Mouse (Mus musculus): ENCODE results near the gene Lamtor1.

The Lamtor1 gene

GRCm38 (mm10) chr7:101905561-101906286 lies at the start of gene Lamtor1:
Gene Lamtor1 (plus strand): TSS chr7:101905904.
- in situ Hi-C loops (cut with MboI; ENCODE audit: unreplicated experiment in 2 of 2) = no loop called here

GRCm38 (mm10) chr7:101857094-101857493 lies 48.6 kb upstream of the Lamtor1 start, which contains the start of gene Folr2:
Gene Folr2 (minus strand): TSS chr7:101857194.
- in situ Hi-C loops (cut with MboI; ENCODE audit: unreplicated experiment in 2 of 2) = loop anchor here in 1 of 2 experiments (25.0 kb wide), 1 partner anchor 195 kb away; the partner anchor contains the start of gene Clpb

DNA sequence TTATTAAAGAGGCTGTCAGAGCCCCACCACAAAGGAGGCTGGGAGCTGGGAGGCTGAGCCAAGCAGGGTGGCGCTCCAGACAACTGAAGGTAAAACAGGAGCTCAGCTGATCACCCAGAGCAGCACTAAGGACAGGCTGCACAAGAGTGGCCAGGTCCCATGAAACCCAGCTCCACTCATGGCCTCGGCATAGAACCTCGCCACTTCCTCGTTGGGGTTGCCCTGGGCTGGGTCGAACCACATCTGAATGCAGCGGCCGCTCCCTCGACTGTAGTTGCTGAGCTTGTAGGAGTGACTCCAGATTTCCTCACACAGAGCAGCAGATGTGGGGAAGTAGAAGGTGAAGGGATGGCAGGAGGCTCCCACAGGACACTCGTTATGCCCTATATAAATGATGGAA lies 47.3 kb upstream of the Lamtor1 start:
- in situ Hi-C loops (cut with MboI; ENCODE audit: unreplicated experiment in 2 of 2) = loop anchor here in 1 of 2 experiments (25.0 kb wide), 1 partner anchor 196 kb away; the partner anchor contains the start of gene Clpb

DNA sequence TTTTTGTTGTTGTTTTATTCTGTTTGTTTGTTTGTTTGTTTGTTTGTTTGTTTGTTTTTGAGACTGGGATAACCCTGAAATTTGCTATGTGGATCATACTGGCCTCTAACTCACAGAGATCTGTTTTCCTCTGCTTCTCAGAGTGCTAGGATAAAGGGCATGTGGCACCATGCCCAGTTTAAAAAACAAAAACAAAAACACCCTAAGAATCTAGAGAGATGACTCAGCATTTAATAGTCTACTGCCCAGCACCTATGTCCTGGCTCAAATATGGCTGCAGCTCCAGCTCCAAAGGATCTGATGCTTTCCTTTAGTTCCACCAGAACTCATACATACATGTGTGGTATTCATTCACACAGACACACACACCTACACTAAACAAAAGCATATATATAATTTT lies 44.7 kb upstream of the Lamtor1 start:
- in situ Hi-C loops (cut with MboI; ENCODE audit: unreplicated experiment in 2 of 2) = loop anchor here in 1 of 2 experiments (25.0 kb wide), 1 partner anchor 199 kb away; the partner anchor contains the start of gene Clpb

GRCm38 (mm10) chr7:101862291-101862690 lies 43.4 kb upstream of the Lamtor1 start:
- in situ Hi-C loops (cut with MboI; ENCODE audit: unreplicated experiment in 2 of 2) = loop anchor here in 1 of 2 experiments (25.0 kb wide), 1 partner anchor 200 kb away; the partner anchor contains the start of gene Clpb

GRCm38 (mm10) chr7:101863415-101863814 lies 42.3 kb upstream of the Lamtor1 start, which contains the start of gene Anapc15:
Gene Anapc15 (plus strand): TSS chr7:101863715.
- in situ Hi-C loops (cut with MboI; ENCODE audit: unreplicated experiment in 2 of 2) = loop anchor here in 1 of 2 experiments (25.0 kb wide), 1 partner anchor 201 kb away; the partner anchor contains the start of gene Clpb

DNA sequence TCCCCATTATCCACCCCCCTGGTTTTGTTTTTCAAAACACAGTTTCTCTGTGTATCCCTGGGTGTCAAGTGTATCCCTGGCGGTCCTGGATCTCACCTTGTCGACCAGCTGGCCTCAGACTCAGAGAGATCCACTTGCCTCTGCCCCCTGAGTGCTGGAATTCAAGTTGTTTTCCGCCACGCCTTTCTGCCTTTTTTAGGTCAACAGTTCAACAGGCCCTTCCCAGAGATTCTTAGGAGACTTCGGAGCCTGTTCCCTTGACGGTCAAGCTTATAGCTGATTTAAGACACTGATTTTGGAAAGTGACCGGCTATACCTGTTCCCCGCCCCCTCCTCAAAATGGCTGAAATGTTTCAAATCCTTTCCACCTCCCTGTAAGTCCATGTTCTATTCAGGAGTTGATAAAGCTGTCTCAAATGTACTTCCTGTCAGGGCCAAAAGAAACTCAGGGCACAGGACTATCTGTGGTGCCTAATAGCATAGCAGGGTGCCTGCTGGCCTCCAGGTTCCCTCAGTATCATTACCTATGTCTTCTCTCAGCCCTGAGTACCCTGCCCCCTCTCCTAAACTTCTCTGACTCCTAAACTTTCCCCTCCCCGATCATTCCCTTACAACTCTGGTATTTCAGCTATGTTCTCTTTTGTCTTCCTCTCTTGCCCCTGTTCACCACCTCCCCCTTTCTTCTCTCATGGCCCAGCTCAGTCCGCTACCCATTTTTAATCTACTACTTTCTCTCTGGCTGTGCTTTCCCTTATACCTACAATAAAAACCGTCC lies 39.0 kb upstream of the Lamtor1 start:
- in situ Hi-C loops (cut with MboI; ENCODE audit: unreplicated experiment in 2 of 2) = loop anchor here in 1 of 2 experiments (25.0 kb wide), 1 partner anchor 204 kb away; the partner anchor contains the start of gene Clpb

DNA sequence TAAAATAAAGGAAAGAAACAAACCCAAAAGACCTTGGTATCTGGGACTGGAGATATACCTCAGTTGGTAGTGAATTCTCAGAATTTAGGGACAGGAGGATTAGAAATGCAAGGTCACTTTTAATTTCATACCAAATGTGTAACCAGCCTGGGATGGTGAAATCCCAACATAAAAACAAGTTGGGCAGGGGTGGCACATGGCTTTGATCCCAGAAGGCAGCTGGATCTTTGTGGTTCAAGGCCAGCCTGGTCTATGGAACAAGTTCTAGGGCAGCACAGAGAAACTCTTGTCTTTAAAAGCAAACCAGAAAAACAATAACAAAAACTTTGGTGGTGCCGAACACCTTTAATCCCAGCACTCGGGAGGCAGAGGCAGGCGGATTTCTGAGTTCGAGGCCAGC lies 38.2 kb upstream of the Lamtor1 start:
- in situ Hi-C loops (cut with MboI; ENCODE audit: unreplicated experiment in 2 of 2) = loop anchor here in 1 of 2 experiments (25.0 kb wide), 1 partner anchor 205 kb away; the partner anchor contains the start of gene Clpb

DNA sequence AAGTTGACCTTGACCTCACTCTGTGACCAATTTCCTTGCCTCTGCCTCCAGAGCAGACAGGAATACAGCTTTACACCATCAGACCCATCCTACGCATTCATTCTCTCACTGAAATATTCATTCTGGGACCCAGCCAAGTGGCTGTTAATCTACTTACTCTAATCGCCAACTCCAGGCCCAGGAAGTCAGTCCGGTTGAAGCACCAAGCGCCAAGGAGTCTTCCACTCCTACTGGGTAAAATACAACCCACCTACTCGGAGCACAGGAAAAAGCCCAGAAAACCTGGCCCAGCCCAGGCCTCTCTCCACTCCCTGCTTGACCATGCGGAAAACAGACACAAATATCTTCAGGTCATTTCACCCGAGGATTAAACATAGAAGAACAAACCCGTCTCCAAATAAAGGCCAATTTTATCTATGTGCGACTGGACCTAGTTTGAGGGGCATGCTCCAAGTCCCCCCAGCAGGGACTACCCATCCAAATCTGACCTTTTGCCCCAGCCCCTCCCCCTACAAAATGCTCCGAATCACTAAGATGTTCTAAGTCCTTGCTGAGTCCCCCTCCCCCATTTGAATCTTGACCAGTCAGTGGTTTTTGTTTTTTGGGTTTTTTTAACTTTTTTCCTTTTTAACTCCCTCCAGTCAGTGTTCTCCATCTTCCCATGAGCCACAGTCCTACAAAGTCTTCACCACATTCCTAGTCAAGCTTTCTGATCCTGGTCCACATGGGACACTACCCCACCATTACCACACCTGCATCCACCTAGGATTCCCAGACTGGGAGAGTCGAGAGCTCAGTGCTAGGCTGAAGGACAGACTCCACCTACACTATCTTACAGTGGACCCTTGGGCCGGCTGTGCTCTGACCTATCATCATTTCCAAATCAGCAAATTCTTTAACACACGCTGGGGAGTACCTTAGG lies 37.2 kb upstream of the Lamtor1 start:
- in situ Hi-C loops (cut with MboI; ENCODE audit: unreplicated experiment in 2 of 2) = loop anchor here in 1 of 2 experiments (25.0 kb wide), 1 partner anchor 206 kb away; the partner anchor contains the start of gene Clpb

- in situ Hi-C loops (cut with MboI; ENCODE audit: unreplicated experiment in 2 of 2) = loop anchor here in 1 of 2 experiments (25.0 kb wide), 1 partner anchor 207 kb away; the partner anchor contains the start of gene Clpb
Measured at GRCm38 (mm10) chr7:101869163-101869500, 36.6 kb upstream of the Lamtor1 start.

DNA sequence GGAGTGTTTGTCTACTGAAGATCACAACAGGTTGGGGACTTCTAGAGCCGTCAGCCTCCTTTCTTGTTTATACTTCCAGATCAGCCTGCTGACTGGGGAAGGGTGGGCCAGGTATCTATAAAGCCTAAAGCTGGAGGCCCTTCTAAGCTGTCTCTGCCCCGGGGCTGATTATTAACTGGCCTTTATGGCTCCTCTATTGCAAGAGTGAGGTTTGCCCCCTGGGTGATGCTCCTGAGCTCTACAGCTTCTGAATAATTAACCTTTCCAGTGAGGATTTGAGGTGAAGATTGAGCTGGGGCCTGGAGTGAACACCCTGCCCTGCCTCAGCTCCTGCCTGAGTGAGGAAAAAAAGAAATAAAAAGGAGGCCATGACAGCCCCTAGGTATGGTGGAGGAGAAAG lies 35.1 kb upstream of the Lamtor1 start, which contains the start of gene Folr1:
Folr1 (minus strand) TSS at position 160 of the 400 bp plus-strand sequence.
- in situ Hi-C loops (cut with MboI; ENCODE audit: unreplicated experiment in 2 of 2) = loop anchor here in 1 of 2 experiments (25.0 kb wide), 1 partner anchor 208 kb away; the partner anchor contains the start of gene Clpb

GRCm38 (mm10) chr7:101871296-101871695 lies 34.4 kb upstream of the Lamtor1 start:
- in situ Hi-C loops (cut with MboI; ENCODE audit: unreplicated experiment in 2 of 2) = loop anchor here in 1 of 2 experiments (25.0 kb wide), 1 partner anchor 209 kb away; the partner anchor contains the start of gene Clpb

DNA sequence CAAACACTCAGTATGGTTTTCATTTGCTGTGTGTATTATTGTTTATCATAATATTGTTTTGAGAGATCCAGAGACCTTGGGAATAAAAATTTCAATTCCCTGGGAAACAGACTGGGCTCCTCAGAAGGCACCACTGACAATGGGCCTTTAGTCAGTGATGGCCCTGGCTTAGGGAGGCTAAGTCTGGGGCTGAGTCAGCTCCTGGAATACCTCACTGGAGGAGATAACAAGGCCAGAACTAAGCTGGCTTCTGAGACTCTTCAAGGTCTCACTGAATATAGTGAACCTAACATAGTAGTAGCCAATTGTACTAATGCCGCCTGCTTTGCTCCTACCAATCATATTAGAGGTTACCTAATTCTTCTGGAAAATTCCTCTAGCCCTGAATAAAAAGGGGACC lies 29.7 kb upstream of the Lamtor1 start:
- in situ Hi-C loops (cut with MboI; ENCODE audit: unreplicated experiment in 2 of 2) = no loop called here

GRCm38 (mm10) chr7:101880855-101881254 lies 24.8 kb upstream of the Lamtor1 start:
- in situ Hi-C loops (cut with MboI; ENCODE audit: unreplicated experiment in 2 of 2) = no loop called here

DNA sequence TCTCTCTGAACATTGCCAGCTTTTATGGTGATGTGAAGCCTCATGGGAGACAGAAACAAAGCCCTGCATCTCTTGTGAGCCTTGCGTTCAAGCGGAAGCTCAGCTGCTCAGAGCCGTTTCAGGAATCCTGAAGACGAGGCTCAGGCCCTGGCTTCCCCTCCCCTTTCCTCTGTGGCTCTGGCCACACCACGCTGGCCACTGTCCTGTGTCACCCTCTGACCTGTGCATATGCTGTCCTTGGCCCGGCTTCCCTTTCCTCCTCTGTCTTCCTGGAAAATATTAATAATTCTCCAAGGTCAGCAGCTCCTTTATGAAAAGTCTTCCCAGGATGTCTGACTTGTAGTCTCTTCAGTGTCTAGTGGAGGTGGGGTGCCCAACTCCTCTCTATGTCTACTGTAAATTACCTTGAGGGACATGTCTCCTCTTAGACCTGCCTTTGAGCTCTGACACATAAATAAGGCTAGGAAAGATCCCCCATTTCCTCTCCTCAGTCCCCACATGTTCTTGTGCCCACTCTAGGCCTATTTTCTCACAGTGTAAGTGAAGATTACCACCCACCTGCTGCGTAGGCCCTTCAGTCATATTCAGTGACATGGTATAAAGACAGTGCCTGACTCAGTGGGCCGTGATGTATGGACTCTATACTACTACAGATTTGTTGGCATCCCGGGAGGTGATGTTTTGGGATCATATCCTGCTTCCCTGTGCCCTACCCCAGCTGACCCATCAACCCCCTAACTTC lies 23.1 kb upstream of the Lamtor1 start:
- in situ Hi-C loops (cut with MboI; ENCODE audit: unreplicated experiment in 2 of 2) = no loop called here

- in situ Hi-C loops (cut with MboI; ENCODE audit: unreplicated experiment in 2 of 2) = no loop called here
Measured at GRCm38 (mm10) chr7:101884160-101884559, 21.5 kb upstream of the Lamtor1 start.

GRCm38 (mm10) chr7:101886274-101886673 lies 19.4 kb upstream of the Lamtor1 start:
- in situ Hi-C loops (cut with MboI; ENCODE audit: unreplicated experiment in 2 of 2) = no loop called here

GRCm38 (mm10) chr7:101888460-101888859 lies 17.2 kb upstream of the Lamtor1 start:
- in situ Hi-C loops (cut with MboI; ENCODE audit: unreplicated experiment in 2 of 2) = no loop called here

DNA sequence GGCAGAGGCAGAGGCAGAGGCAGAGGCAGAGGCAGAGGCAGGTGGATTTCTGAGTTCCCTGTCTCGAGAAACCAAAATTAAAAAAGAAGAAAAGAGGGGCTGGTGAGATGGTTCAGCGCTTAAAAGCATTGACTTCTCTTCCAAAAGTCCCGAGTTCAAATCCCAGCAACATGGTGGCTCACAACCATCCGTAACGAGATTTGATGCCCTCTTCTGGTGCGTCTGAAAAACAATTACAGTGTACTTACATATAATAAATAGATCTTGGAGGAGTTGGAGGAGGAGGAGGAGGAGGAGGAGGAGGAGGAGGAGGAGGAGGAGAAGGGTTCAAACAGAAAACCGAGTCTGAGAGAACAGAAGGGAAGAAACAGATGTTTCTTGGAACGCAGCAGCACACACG lies 10.0 kb upstream of the Lamtor1 start:
- in situ Hi-C loops (cut with MboI; ENCODE audit: unreplicated experiment in 2 of 2) = loop anchor here in 1 of 2 experiments (5.0 kb wide), 1 partner anchor 37 kb away; the partner anchor contains the start of genes Lrrc51 and Numa1

Data from v-Abl transformed pro-B cells (cell line).